Mouse (Mus musculus) neural tube, embryonic 13.5 days (tissue): Measurements from ENCODE around the gene Gm13128. TPM values are rescaled to one million over a fixed set of nuclear protein-coding genes. Genes with fewer than 3 reads are reported as not detected.
"Not testable (repeated sequence)": the region's sequence is repeated elsewhere in the genome, so short reads cannot be mapped to it uniquely, and the experiment has no call there.

Source experiments
- ATAC-seq: fragments of 200-750 bp; cut with Nextera tagmentation; 2 replicates; pipeline ENCODE4 v1.8.0; 2017; ENCODE audit warnings: low read depth, mild to moderate bottlenecking, moderate TSS enrichment, moderate library complexity
- H3K27ac ChIP-seq: fragments of 300-500 bp; sonication (generic); replicated peaks from 2 replicates; pipeline ENCODE4 v1.5.1; 2015; ENCODE audit warnings: moderate library complexity, mild to moderate bottlenecking, inconsistent platforms
- H3K27me3 ChIP-seq: fragments of 300-500 bp; sonication (generic); 2 replicates; pipeline ENCODE4 v1.6.1; 2015; ENCODE audit warnings: mild to moderate bottlenecking, inconsistent platforms
- H3K36me3 ChIP-seq: fragments of 300-500 bp; sonication (generic); 2 replicates; pipeline ENCODE4 v1.6.1; 2015; ENCODE audit warnings: mild to moderate bottlenecking, inconsistent platforms
- H3K4me1 ChIP-seq: fragments of 300-500 bp; sonication (generic); replicated peaks from 2 replicates; pipeline ENCODE4 v1.6.1; 2015; ENCODE audit warnings: inconsistent platforms
- H3K4me2 ChIP-seq: fragments of 300-500 bp; sonication (generic); 2 replicates; pipeline ENCODE4 v1.6.1; 2015; ENCODE audit warnings: inconsistent platforms, mild to moderate bottlenecking, moderate library complexity
- H3K4me3 ChIP-seq: fragments of 300-500 bp; sonication (generic); 2 replicates; pipeline ENCODE4 v1.5.1; 2015; ENCODE audit warnings: mild to moderate bottlenecking, inconsistent platforms
- H3K9ac ChIP-seq: fragments of 300-500 bp; sonication (generic); 2 replicates; pipeline ENCODE4 v1.6.1; 2015; ENCODE audit warnings: moderate library complexity, mild to moderate bottlenecking, inconsistent platforms
- H3K9me3 ChIP-seq: fragments of 300-500 bp; sonication (generic); 2 replicates; pipeline ENCODE4 v1.6.1; 2016; ENCODE audit warnings: inconsistent platforms
- WGBS: fragments of 180-500 bp; shearing (Covaris S2); methylation state at CpG from one replicate; pipeline ENCODE4 v1.1.7; 2015; 5-methylcytosine and 5-hydroxymethylcytosine counted together
- polyA plus RNA-seq: library from polyadenylated mRNA; unstranded; fragments of >200 nt; fragmentation: Nextera tagmentation; extraction: Ambion mirVana; gene quantifications from 2 replicates; pipeline ENCODE4 v1.2.1, GENCODE M21; 2015

Gene Gm13128
- not detected in 2 replicates for polyA plus RNA-seq

DNA sequence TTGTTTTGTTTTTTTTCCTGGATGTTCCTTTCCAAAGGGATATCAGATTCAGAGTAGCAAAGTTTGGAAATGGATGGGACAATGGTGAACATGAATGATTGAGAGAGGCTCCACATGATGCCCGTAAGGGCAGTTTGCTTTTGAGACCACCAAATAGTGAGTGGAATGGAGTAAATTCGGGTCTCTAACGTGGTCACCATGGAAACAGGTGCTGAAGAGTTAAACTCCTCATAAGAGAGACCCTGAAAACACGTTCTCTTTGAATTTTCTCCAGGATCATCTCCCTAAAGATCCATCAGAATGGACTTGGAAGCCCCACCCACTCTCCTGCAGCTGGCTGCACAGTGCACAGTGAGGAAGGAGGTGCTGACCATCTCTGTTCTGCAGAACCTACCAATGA, at the start of gene Gm13128:
Gm13128 (plus strand) TSS at position 301 of the 400 bp plus-strand sequence.
- H3K36me3 ChIP-seq, H3K27me3 ChIP-seq, H3K4me1 ChIP-seq, H3K27ac ChIP-seq, ATAC-seq, H3K9me3 ChIP-seq, H3K4me2 ChIP-seq, H3K4me3 ChIP-seq, H3K9ac ChIP-seq: not testable (repeated sequence)
- WGBS: 65% methylated on average over 4 of the region's 4 CpGs

DNA sequence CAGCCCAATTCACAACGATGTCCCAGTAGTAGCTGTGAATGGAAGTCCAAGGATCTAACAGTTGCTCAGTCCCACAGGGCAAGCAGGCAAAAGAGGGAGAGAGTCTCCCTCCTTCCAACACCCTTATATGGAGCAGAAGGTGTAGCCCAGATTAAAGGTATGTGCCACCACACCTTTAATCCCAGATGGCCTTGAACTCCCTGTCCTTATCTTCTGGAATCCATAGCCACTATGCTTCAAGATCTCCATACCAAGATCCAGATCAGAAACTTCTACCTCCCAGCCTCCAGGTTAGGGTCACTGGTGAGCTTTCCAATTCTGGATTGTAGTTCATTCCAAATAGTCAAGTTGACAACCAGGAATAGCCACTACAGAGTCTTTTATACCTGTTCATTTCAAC, 49.7 kb upstream of the Gm13128 start, which contains the start of gene Pramel5:
Pramel5 (minus strand) TSS at position 101 of the 400 bp plus-strand sequence.
- ATAC-seq, H3K4me2 ChIP-seq, H3K36me3 ChIP-seq, H3K9ac ChIP-seq, H3K4me3 ChIP-seq, H3K4me1 ChIP-seq, H3K27me3 ChIP-seq, H3K27ac ChIP-seq: not testable (repeated sequence)
- 79% methylated on average over 1 of the region's 1 CpGs for WGBS
- 0 out of 2 replicates have a peak, but pooled peaks cover 14% of the 10 kb centered on the region for H3K9me3 ChIP-seq

DNA sequence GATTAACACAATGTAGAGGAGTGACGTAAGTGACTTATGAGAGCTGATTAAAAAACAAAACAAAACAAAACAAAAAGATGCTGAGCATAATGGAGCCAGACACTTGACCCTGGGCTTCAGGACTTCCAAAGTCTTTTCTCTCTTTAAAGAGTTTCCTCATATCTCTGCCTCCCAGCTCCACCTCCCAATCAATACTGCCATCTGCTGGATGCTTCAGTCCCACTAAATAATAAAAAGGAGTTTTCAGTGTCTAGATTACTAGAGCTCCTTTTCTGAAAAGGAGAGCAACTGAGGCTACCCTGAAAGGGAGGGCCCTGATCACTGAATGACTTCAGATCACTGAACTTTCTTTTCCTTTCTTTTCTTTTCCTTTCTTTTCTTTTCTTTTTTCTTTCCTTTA, 30.6 kb upstream of the Gm13128 start:
- H3K4me1 ChIP-seq, H3K36me3 ChIP-seq, H3K9me3 ChIP-seq, H3K27ac ChIP-seq, H3K4me2 ChIP-seq, H3K9ac ChIP-seq, H3K27me3 ChIP-seq, H3K4me3 ChIP-seq, ATAC-seq: not testable (repeated sequence)
- 60% methylated on average over 1 of the region's 1 CpGs for WGBS

DNA sequence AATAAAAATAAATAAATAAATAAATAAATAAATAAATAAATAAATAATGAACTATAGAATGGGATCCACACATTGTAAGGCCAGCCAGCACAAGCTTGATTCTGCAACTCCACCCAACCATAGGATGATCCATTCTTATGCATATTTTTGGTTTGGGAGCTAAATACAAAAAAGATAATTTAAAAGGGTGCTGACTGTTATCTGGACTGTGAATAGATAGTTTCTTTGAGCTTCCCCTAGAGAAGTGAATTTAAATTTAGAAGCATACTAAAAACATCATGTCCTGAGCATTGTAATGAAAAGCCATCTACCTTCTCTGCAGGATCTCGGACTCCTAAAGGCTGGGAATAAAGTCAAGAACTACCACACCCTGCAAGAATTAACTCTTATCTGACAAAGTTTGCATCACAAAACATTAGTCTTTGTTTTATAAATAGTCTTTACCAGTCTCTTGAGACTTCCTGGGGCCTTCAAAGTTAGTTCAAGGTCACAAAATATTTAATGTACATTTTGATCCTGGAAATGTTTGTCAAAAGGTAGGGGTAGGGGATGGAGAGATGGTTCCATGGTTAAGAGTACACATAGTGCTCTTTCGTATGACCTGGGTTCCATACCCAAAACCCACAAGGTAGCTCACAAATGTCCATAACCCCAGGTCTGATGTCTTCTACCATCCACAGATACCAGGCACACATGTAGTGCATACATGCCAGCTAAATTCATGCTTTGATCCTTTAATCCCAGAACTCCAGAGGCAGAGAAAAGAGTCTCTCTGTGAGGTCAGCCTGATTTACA, 17.2 kb upstream of the Gm13128 start:
- not testable (repeated sequence) for ATAC-seq, H3K4me2 ChIP-seq, H3K36me3 ChIP-seq, H3K27me3 ChIP-seq, H3K27ac ChIP-seq, H3K4me1 ChIP-seq, H3K9ac ChIP-seq, H3K9me3 ChIP-seq, H3K4me3 ChIP-seq
- WGBS: 84% methylated on average over 2 of the region's 2 CpGs

DNA sequence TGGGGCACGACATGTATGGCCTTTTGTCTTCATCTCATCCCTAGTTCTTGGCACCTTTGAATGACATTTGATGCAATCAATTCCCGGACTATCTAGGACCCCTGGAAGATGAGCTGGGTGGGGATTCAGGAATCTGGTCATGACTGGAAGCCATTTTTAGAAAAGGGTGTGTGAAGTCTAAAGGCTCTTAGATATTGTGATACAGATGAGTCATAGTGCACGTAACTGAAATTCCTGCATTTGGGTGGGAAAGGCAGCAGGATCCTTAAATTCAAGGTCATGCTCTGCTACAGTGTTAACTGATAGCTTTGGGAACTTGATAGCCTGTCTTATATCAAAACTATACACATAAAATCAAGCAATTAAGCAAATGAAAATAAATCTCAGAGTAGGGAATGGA, 5.8 kb downstream of the Gm13128 start:
- ATAC-seq, H3K4me2 ChIP-seq, H3K27ac ChIP-seq, H3K9me3 ChIP-seq, H3K36me3 ChIP-seq, H3K27me3 ChIP-seq, H3K4me1 ChIP-seq, H3K9ac ChIP-seq, H3K4me3 ChIP-seq: not testable (repeated sequence)
- WGBS: 77% methylated on average over 3 of the region's 3 CpGs

DNA sequence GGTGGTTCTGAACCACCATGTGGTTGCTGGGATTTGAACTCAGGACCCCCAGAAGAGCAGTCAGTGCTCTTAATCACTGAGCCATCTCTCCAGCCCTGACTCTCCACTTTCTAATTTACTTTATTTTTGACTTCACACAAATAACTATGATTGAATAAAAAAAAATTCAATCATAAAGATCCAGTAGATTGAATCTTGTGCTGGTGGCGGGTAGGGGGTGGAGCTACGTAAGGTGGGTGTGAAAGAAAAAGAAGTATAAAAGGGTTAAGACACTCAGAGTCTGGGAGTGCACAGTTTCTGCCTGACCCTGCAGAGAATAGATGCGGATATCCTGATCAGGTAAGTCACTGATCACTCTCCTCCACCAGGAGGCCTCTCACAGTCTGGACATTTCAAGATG, 27.6 kb downstream of the Gm13128 start, which contains the start of gene Gm13119:
Gm13119 (plus strand) TSS at position 301 of the 400 bp plus-strand sequence.
- H3K27me3 ChIP-seq, ATAC-seq, H3K4me2 ChIP-seq: not testable (repeated sequence)

DNA sequence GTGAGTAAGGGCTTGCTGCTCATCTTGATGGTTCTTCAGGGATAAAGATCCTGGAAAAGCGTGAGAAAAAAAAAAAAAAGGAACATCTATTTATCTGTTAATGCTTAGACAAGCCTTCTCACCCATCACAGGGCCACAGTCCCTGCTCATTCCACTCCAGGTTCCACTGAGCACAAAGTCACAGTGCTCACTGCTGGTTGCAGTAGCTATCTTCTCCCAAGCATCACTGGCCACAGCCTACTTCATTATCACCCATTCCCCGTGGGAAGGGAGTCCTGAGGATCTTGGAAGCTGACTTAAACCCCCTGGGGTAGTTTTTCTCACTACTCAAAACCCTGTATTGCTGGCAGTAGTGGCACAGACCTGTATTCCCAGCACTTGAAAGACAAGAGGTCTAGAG, 47.9 kb downstream of the Gm13128 start, which contains the start of gene Pramef20:
Pramef20 (minus strand) TSS at position 23 of the 400 bp plus-strand sequence.
- H3K9me3 ChIP-seq: peaks cover 12% of the 10 kb centered on the region; the same call in 1 of the 2 replicates
- H3K9ac ChIP-seq: no peak within 1 kb of the TSS
- no peaks in the 10 kb centered on the region for H3K4me1 ChIP-seq
- H3K36me3 ChIP-seq: no peaks in the 10 kb centered on the region
- no peak within 1 kb of the TSS for H3K27ac ChIP-seq
- no peak within 1 kb of the TSS for H3K4me2 ChIP-seq
- no peaks in the 10 kb centered on the region for H3K27me3 ChIP-seq
- ATAC-seq: no peak
- H3K4me3 ChIP-seq: no peak within 1 kb of the TSS
- WGBS: 56% methylated on average over 2 of the region's 2 CpGs

More for the DNA sequence above, 27.6 kb downstream of the Gm13128 start, which contains the start of gene Gm13119:
- H3K9ac ChIP-seq, H3K27ac ChIP-seq, H3K4me1 ChIP-seq, H3K4me3 ChIP-seq, H3K36me3 ChIP-seq, H3K9me3 ChIP-seq: not testable (repeated sequence)
- 87% methylated on average over 3 of the region's 3 CpGs for WGBS

Other genes with a start within 250 kb of the Gm13128 start
- not detected in 2 replicates for gene Gm13102, start 223.8 kb upstream of the Gm13128 start, polyA plus RNA-seq
- not detected in 2 replicates for gene Oog3, start 167.6 kb upstream of the Gm13128 start, polyA plus RNA-seq
- not detected in 2 replicates for gene Oog2, start 139.5 kb upstream of the Gm13128 start, polyA plus RNA-seq
- gene C87977, start 116.9 kb upstream of the Gm13128 start, polyA plus RNA-seq: not detected in 2 replicates
- not detected in 2 replicates for gene Pramel5, start 49.8 kb upstream of the Gm13128 start, polyA plus RNA-seq
- not detected in 2 replicates for gene Gm13119, start 27.7 kb downstream of the Gm13128 start, polyA plus RNA-seq
- gene Pramef20, start 47.7 kb downstream of the Gm13128 start, polyA plus RNA-seq: not detected in 2 replicates
- gene Pramef12, start 78.2 kb downstream of the Gm13128 start, polyA plus RNA-seq: not detected in 2 replicates
- gene 1700012P22Rik, start 108.5 kb downstream of the Gm13128 start, polyA plus RNA-seq: not detected in 2 replicates
- gene Gm9944, start 123.1 kb downstream of the Gm13128 start, polyA plus RNA-seq: not detected in 2 replicates
- gene Aadacl3, start 133.5 kb downstream of the Gm13128 start, polyA plus RNA-seq: not detected in 2 replicates
- not detected in 2 replicates for gene 9430007A20Rik, start 189.6 kb downstream of the Gm13128 start, polyA plus RNA-seq
- not detected in 2 replicates for gene Gm13124, start 234.9 kb downstream of the Gm13128 start, polyA plus RNA-seq